Mouse (Mus musculus): ENCODE results near the gene Slc17a2.

DNA sequence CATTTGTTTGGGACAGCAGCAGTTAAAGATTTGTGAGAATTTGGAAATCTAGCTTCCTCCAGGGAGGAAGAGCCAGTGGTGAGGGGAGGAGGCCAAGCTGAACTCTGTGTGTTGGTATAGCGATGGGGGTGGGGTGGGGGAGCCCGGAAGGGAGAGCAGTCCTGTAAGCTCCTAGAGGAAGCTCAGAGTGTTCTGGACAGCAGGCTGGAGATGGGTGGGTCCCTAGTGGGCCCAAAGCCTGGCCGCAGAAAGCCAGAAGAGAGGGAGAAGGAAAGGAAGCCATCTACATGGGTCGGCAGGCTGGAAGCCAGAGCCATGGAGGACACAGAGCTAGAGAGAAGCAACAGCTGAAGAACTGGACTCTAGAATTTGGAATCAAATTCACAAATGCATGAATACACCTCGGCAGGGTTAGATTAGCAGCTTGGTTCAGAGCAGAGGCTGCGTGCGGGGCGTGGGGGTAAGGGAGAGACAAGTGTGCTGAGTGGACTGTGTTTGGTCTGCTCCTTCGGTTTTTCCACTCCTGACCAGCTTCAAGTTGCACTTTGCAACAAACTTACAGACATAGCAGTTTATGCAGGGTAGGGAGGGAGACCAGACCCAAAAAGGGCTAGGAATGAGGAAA, 59.4 kb downstream of the Slc17a2 start:
- TF ChIP-seq CTCF (IDR thresholded peaks at IDR 0.05; ENCODE audit: low read depth, low read length) (no peak), TAL1 (conservative IDR thresholded peaks at IDR 0.05; ENCODE audit: low read depth, low read length) (no peak)
